Mouse (Mus musculus): ENCODE data around the gene Nup160. TPM values are rescaled to one million over a fixed set of nuclear protein-coding genes. Genes with fewer than 3 reads are reported as not detected.

Nup160 gene
- 10 to 100 TPM; 20.8 to 66.6 (median 44.4) TPM for total RNA-seq (2018; cell fraction: chromatin; rRNA removed)
- total RNA-seq (2018; cell fraction: cytosol; rRNA removed): 10 to 100 TPM; 10.8 to 19.0 (median 13.4) TPM
- 10 to 100 TPM; 14.8 to 49.5 (median 24.5) TPM for total RNA-seq (2018; cell fraction: nucleus; rRNA removed)
- 10.1 to 25.7 TPM (median 21.4 TPM) in 3 replicates for polyA plus RNA-seq (2018)

- H3K79me2 ChIP-seq (ENCODE audit: inconsistent target): peaks cover 24% of the 10 kb centered on the region
- H3K4me3 ChIP-seq (ENCODE audit: inconsistent target): no peak within 1 kb of the TSS
- WGBS (ENCODE audit: missing documents): 83% methylated on average over 8 of the region's 8 CpGs
- H3K27ac ChIP-seq: no peak within 1 kb of the TSS
- no peaks in the 10 kb centered on the region for H3K36me3 ChIP-seq (ENCODE audit: inconsistent target)
These were observed at the start of gene Nup160 for GRCm38 (mm10) chr2:90677007-90677406. Nup160 (plus strand) TSS chr2:90677215.

DNA sequence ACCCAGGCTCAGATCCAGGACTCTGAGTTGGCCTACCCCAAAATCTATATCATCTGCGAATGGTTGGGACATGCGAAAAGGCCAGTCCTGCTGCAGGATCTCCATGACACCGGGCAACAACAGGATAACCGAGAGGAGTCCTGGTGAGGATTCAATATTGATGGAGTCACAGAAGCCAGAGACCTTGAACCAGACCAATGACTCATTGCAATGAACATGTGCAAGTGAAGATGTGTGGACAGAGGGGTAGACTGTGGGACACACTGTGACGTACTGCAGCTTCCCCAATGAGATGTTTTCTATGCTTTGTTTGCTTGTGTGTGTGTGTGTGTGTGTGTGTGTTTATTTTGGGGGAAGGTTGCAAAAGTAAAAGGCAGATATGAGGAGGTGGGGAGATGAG lies 48.8 kb upstream of the Nup160 start:
- Histone ChIP-seq H3K4me3 (ENCODE audit: inconsistent target) (no peak overlapping the region), H3K36me3 (ENCODE audit: inconsistent target) (no peaks in the 10 kb centered on the region), H3K79me2 (ENCODE audit: inconsistent target) (no peaks in the 10 kb centered on the region), H3K27ac (no peak overlapping the region)
- 91% methylated on average over 5 of the region's 5 CpGs for WGBS (ENCODE audit: missing documents)

- Histone ChIP-seq H3K4me3 (ENCODE audit: inconsistent target) (no peak overlapping the region), H3K79me2 (ENCODE audit: inconsistent target) (no peaks in the 10 kb centered on the region), H3K36me3 (ENCODE audit: inconsistent target) (no peaks in the 10 kb centered on the region), H3K27ac (no peak overlapping the region)
- 100% methylated on average over 2 of the region's 2 CpGs for WGBS (ENCODE audit: missing documents)
These were observed 47.5 kb upstream of the Nup160 start for GRCm38 (mm10) chr2:90629552-90629951.

DNA sequence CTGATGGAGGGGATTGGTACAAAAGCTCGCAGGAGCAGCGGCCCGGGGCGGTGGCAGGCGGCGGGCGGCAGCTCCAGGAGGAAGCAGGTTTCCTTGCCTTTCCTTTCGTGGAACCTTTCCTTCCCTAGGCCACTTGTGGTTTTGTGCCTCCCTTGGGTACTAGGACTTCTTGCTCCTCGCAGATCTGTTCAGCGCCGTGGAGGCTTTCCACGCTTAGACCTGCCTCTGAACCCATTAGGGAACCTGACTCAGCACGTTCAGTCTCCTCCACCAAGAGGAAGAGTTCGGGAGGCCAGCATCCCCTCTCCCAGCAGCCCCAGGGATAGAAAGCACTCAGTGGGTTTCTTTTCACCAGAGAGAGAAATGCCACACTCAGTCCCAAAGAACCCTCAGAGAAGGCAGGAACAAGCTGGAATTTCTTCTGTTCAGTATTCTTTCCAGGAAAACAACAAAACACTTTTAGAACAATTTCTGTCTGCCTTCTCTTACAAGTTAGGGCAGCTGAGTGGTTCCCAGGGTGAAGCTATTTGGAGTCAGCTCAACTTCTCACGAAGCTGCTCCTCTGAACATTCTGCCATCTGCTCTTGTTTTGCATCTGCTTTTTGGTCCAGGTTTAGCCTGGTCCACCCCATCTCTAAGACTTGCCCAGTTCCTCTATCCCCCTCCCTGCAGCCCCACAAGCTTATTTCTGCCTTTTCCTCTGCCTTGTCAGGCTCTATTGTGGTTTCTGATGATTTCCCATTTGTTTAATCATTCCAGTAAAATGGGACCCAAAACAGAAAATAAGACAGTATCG lies 44.9 kb upstream of the Nup160 start:
- Histone ChIP-seq H3K36me3 (ENCODE audit: inconsistent target) (no peaks in the 10 kb centered on the region), H3K27ac (no peak overlapping the region), H3K4me3 (ENCODE audit: inconsistent target) (no peak overlapping the region), H3K79me2 (ENCODE audit: inconsistent target) (no peaks in the 10 kb centered on the region)
- 26% methylated on average over 16 of the region's 16 CpGs for WGBS (ENCODE audit: missing documents)

DNA sequence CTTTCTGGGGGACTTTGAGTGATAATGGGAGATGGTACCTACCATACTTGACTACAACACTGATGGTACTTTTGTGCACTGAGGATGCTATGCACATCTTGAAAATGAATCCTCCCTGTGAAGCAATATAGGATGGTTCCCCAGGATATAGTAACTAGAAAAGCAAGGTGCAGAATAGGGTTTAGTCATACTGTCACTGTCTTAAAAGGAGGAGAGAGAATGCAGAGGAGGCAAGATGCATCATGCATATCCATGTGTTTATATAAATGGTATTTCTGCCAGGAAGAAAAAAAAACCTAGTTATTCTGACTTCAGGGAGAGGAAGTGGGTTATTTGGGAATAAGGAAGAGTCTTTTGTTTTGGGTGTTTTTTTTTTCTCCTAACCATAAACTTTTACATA lies 42.3 kb upstream of the Nup160 start:
- no peaks in the 10 kb centered on the region for H3K36me3 ChIP-seq (ENCODE audit: inconsistent target)
- H3K27ac ChIP-seq: 0 out of 2 replicates have a peak overlapping the region, but pooled peaks have one; percentile 13

GRCm38 (mm10) chr2:90635085-90635723 lies 41.8 kb upstream of the Nup160 start:
- WGBS (ENCODE audit: missing documents): 17% methylated on average over 7 of the region's 7 CpGs
- Histone ChIP-seq H3K27ac (0 out of 2 replicates have a peak overlapping the region, but pooled peaks have one; percentile 13), H3K79me2 (ENCODE audit: inconsistent target) (no peaks in the 10 kb centered on the region), H3K36me3 (ENCODE audit: inconsistent target) (no peaks in the 10 kb centered on the region), H3K4me3 (ENCODE audit: inconsistent target) (no peak overlapping the region)

More for the DNA sequence above, 42.3 kb upstream of the Nup160 start:
- H3K4me3 ChIP-seq (ENCODE audit: inconsistent target): no peak overlapping the region
- no peaks in the 10 kb centered on the region for H3K79me2 ChIP-seq (ENCODE audit: inconsistent target)

- no peak overlapping the region for H3K27ac ChIP-seq
- no peak overlapping the region for H3K4me3 ChIP-seq (ENCODE audit: inconsistent target)
- 97% methylated on average over 7 of the region's 7 CpGs for WGBS (ENCODE audit: missing documents)
- H3K79me2 ChIP-seq (ENCODE audit: inconsistent target): no peaks in the 10 kb centered on the region
- no peaks in the 10 kb centered on the region for H3K36me3 ChIP-seq (ENCODE audit: inconsistent target)
These were observed 40.2 kb upstream of the Nup160 start for GRCm38 (mm10) chr2:90636853-90637252.

DNA sequence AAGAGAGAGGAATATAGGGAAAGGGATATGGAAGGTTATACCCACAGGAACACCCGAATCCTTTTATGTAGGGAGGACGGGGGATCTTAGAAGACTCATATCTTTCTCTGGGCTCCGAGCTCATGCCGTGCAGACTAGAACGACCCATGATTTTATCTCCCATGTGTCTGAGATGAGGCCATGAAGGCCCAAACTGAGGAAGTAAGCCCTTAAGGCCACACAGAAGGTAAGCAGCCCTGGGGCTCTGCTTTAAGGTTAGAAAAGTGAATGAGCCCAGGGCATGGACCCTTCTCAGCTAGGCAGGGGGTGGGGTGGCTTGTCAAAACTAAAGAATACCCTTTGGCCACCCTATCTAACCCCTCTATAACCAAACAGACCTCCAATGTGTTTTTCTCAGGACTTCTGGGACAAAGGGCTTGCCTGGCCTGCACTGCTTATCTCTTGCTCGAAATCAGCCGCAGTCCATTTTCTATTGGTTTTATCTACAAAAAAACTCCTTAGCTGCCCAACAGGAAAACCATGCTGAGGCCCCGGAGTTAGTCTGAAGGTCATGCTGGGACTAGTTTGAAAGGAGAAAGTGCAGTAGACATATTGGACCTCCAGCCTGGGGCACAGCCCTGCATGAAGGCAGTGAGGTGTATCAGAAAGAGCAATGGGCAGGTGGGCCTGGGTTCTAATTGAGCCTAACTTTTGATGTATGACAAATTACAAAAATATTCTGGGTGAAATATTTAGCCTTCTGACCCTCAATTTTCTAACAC lies 37.8 kb upstream of the Nup160 start:
- H3K79me2 ChIP-seq (ENCODE audit: inconsistent target): no peaks in the 10 kb centered on the region
- H3K36me3 ChIP-seq (ENCODE audit: inconsistent target): no peaks in the 10 kb centered on the region
- H3K27ac ChIP-seq: no peak overlapping the region
- 73% methylated on average over 8 of the region's 8 CpGs for WGBS (ENCODE audit: missing documents)
- no peak overlapping the region for H3K4me3 ChIP-seq (ENCODE audit: inconsistent target)

DNA sequence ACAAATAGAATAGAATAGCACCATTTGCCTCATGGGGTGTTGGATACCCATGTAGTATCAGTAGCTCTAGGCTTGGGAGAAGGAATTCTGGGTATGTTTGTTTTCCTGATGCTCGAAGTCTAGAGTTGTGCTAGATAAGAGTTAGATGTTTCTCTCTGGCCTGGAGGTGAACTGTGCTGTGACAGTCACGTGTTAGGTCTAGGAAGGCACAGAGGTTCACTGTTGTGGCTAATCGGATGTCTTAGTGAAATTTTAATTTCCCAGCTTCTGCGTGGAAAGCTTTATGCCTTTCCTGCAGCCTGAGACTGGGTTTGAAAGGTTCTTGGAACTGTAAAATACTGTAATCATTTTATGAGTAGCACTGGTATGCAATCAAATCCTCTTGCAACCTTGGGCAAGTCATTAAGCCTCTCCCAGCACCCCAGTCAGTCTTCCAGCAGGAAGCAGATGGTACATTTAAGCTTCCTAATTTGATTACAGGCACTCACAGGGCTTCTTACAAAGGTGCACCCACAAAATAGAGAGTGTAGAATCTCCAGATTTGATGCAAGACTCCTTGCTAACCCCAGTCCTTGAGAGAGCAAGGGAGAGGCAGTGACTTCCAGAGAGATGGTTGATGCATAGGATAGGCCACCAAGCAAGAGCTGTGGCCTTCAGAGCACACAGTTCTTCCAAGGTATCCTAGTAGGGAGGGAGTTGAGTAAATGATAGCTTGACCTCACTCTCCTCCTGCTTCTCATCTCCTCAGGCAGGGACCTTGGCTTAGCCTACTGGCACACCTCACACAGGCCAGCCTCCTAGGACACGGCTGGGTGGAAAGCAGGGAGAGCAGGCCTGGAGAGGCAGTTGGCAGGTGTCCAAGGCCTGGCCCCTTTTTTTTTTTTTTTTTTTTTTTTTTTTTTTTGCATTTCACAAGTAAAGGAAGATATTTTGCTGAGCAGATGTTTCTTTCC lies 37.0 kb upstream of the Nup160 start:
- Histone ChIP-seq H3K79me2 (ENCODE audit: inconsistent target) (no peaks in the 10 kb centered on the region), H3K4me3 (ENCODE audit: inconsistent target) (no peak overlapping the region), H3K36me3 (ENCODE audit: inconsistent target) (no peaks in the 10 kb centered on the region), H3K27ac (no peak overlapping the region; the same call in 1 of the 2 replicates)
- 90% methylated on average over 5 of the region's 5 CpGs for WGBS (ENCODE audit: missing documents)

- Histone ChIP-seq H3K27ac (peak overlapping the region; percentile 82), H3K79me2 (ENCODE audit: inconsistent target) (no peaks in the 10 kb centered on the region), H3K4me3 (ENCODE audit: inconsistent target) (no peak overlapping the region), H3K36me3 (ENCODE audit: inconsistent target) (no peaks in the 10 kb centered on the region)
- 32% methylated on average over 10 of the region's 10 CpGs for WGBS (ENCODE audit: missing documents)
These were observed 35.9 kb upstream of the Nup160 start for GRCm38 (mm10) chr2:90641007-90641709.

DNA sequence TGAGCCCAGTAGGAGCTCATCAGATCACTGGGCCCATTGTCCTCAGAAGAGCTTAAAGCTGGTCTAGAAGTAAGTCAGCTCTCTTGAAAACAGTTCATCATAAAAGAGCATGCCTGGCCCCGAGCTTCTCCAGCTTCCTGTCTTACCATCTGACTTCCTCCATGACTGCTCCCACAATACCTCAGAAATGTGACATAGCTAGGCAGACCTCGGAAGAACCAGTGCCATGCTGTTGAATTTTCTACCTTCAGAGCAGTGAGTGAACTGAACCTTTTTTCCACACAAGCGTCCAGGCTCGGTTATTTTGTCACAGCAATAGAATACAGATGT lies 35.3 kb upstream of the Nup160 start:
- 43% methylated on average over 4 of the region's 4 CpGs for WGBS (ENCODE audit: missing documents)
- Histone ChIP-seq H3K36me3 (ENCODE audit: inconsistent target) (no peaks in the 10 kb centered on the region), H3K27ac (peak overlapping the region; percentile 82), H3K4me3 (ENCODE audit: inconsistent target) (no peak overlapping the region), H3K79me2 (ENCODE audit: inconsistent target) (no peaks in the 10 kb centered on the region)

DNA sequence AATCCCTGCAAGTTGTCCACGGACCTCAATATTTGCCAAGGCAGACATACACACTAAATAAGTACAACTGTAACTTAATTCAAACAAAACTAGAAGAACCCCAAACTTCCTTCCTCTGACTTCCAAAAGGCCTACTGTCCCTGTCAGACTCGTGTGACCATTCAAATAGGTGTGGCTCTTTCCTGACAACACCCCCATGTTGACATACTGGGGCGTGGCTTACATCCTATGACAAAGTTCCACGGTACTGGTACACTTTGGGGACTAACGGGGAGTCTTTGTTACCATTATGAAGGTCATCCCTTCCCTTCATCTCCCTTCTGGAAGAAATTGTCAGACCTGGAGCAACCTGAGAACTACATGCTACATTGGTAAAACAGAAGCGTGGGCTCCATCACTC lies 29.9 kb upstream of the Nup160 start:
- no peak overlapping the region for H3K4me3 ChIP-seq (ENCODE audit: inconsistent target)
- no peaks in the 10 kb centered on the region for H3K79me2 ChIP-seq (ENCODE audit: inconsistent target)
- WGBS (ENCODE audit: missing documents): 66% methylated on average over 6 of the region's 6 CpGs
- no peaks in the 10 kb centered on the region for H3K36me3 ChIP-seq (ENCODE audit: inconsistent target)
- H3K27ac ChIP-seq: no peak overlapping the region

DNA sequence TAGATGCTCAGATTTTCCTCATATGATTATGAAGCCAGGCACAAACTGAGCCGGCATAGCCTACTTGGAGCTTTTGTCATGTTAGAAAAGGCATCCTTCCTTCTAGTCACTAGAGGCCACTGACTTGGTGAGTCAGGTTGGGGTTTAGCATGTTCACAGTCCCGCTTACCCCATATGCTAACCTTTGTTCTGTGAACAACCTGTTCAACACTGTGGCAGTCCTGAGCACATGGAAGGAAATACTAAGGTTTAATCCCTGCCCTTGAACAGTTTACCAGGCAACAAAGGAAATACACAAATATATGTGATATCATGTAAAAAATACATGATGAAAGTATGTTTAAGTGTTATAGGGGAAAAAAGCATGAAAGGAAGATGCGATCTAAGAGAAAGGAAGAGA lies 27.6 kb upstream of the Nup160 start:
- 91% methylated on average over 3 of the region's 3 CpGs for WGBS (ENCODE audit: missing documents)
- H3K27ac ChIP-seq: no peak overlapping the region
- no peaks in the 10 kb centered on the region for H3K79me2 ChIP-seq (ENCODE audit: inconsistent target)
- no peak overlapping the region for H3K4me3 ChIP-seq (ENCODE audit: inconsistent target)
- no peaks in the 10 kb centered on the region for H3K36me3 ChIP-seq (ENCODE audit: inconsistent target)
